Mouse (Mus musculus) R1 (cell line): ENCODE data around the gene Gm37240.

Experiments used
- DNase-seq: peaks from one replicate; pipeline ENCODE4 v3.0.0-alpha.2; 2018; ENCODE audit warnings: low read depth, low spot score

Gm37240 gene

DNA sequence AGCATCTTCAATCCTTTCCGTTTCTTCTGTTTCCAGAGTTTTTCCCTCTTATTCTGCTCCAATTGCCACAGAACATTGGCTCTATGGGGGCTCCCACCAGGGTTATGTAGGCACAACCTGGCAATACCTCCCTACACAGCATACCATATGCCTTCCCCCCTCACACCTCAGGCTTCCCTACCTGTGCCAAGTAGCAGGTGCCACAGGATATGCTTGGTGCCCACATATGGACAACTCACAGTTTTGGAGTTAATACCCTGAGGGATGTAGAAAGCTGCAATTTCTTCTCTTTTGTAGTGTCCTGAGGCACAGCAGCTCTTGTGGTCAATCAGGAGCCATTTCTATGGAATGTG lies 488.9 kb downstream of the Gm37240 start:
- DNase-seq: no peak

DNA sequence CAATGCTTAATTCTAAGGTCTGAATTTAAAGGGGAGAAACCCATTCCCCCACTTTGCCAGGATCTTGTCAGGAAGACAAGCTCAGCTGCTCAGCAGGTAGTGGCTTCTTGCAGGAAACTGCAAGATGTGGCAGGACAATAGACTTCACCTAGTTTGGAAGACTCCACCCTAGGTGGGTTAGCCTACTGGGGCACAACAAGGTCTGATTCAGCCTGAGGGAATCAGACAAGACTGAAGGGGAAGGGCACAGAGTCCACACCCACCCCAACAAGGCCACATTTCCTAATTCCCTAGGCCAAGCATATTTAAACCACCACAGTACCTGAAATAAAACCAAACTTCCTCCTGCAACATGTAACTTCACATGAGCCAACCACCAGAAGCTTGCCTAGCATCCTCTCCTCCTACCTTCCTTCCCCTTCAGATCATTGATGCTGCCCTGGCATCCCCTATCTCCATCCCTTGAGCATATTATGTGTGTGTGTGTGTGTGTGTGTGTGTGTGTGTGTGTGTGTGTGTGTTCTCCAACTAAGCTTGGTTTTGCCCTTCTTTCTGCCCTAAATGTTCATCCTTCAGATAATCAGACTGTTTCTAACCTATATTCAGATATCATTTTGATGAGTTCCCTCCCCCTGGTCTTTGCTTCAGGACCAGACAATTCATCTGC lies 489.4 kb downstream of the Gm37240 start:
- peak; percentile 47 for DNase-seq

DNA sequence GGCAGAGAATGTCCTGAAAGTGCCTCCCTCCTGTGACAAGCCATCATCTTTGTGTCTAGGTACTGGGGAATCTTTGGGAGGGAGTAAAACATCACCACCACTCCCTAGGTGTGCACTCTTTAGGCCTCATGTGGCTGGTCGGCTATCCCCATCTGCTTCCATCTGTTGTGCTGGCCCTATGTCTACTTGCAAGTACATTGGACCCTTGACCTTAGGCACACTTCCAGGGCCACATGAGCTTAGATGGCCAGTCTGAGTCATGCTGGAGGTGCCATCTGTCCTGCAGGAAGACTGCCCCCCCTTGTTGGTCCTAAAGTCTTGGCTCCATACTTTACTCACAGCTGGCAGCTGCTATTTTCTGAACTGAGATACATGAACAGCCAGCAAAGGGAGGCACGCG lies 493.9 kb downstream of the Gm37240 start:
- DNase-seq: no peak

DNA sequence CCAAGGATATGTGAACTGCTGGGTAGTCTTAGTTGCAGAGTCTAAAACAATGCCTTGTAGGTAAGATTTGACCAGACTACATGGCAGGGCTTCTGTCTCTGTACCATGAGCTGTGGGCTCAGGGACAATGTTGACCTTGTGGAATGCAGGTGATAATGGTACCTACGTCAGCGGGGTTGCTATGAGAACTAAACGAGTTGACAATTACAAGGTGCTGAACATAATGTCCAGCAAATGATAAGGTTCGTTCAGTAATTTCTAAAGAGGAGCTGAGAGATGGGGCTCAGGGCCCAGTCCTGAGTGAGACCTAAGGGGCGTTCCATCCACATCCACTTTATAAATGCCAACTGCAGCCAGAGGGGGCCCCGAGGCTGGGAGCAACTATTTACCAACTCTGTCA lies 495.6 kb downstream of the Gm37240 start:
- no peak for DNase-seq

DNA sequence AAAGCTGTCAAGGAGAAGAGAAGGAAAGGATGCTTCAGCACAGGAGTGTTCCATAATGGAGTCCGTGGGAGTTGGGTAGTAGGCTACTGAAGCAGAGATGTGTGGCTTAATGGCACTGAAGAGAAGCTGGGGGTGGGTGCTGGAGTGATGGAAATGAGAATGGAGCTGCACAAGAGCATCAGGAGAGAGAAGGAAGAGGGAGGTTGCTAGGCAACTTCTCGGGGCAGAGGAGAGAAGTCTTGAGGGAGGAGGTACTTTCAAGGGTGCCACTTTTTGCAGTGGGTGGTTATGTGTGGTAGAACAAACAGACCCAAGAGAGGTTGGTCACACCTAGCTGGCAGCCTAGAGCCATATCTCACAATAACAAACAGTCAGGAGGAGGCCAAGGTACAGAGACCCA lies 496.2 kb downstream of the Gm37240 start:
- DNase-seq: no peak

DNA sequence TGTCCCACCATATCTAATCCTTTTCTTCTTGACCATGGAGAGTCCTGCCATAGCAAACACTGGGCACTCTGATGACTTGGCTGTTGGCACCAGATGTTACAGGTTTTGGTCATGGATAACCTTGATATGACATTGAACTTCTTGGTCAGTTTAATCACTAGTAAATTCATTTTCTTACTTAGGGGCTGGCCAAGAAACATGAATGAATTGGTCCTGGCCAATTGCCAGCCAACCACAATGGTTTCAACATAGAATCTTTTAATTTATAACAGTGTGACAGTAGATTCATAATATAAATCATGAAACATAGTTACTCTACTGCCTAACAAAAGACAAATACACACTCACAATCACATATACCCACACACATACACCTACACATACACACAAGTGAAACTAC lies 501.9 kb downstream of the Gm37240 start:
- no peak for DNase-seq

DNA sequence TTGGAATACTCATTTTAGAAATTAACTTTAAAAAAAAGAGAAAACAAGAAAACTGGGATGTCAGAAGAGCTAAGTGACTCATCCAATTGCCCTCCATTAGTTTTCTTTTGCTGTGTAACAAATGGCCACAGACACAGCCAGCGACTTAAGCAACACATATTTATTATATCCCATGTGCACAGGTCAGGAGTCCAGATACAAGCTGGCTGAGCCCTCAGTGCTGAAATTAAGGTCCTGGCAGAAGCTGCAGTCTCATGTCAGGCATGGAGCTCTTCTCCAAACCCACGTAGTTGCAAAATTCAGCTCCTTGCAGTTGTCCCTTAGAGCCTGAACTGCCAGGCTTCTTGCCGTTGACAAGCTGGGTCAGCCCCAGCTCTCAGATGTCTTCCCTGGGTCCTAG lies 504.0 kb downstream of the Gm37240 start:
- DNase-seq: no peak

DNA sequence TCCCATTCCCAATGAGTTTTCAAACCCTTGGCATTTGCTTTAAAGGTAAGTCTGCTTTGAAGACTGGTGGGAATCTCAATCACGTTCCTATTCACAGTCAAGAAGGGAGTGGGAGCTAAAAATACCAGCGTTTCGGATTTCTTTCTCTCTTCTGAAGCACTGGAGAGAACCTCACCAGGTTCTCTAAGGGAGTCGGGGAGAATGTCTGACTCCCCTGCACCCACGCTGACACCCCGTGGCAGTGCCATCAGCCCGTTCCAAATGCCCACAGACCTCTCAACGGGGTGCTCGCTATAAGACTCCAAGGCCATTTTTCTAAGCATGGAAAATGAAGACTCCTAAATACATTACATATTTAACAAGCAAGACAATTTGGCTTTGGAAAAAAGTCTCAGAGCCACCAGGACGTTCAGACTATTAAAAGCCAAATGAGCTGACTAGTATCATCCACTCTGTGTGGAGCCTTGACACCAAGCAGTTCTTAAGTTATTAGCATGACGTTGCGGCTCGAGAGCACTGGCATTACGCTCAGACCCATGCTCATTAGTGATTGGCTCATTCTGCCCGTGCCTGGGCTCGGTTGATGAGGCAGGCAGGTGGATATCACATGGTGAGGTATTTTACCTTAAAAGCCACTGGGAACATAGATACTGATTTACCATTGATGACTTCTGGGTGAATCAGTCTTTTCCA lies 508.5 kb downstream of the Gm37240 start:
- no peak for DNase-seq

DNA sequence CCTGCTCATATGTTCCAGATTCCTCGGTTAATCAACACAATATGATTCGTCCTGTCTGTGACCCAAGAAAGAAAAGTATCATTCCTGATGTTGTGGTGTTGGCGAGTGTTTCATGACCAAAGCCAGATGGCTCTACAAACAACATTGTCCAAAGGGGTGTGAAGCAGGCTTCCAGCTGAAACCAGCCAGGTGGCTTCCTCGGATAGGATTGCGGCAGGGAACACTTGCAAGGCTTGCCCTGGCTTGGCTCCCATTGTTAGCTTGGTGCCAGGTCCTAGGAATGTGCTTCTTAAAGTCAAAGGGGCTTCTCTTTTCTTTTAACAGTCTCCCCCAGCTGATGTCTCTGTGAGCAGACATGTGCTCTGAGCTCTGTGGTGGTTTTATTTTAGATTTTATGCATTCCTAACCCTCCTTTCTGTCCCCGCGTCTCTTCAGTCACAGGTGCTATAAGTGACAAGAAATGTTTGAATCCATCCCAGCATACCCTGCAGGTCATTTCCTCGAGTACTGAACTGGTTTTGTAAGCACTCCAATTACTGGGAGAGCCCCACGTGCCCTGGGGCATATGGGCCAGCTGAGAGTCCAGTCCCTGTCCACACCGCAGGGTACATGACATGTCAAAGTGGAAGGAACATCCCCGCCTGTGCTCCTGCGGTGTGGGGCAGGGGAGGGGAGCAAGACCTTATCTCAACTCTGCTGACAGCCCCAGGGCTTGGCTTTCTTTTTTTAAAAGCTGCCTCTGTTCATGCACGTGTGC lies 509.2 kb downstream of the Gm37240 start:
- DNase-seq: no peak

DNA sequence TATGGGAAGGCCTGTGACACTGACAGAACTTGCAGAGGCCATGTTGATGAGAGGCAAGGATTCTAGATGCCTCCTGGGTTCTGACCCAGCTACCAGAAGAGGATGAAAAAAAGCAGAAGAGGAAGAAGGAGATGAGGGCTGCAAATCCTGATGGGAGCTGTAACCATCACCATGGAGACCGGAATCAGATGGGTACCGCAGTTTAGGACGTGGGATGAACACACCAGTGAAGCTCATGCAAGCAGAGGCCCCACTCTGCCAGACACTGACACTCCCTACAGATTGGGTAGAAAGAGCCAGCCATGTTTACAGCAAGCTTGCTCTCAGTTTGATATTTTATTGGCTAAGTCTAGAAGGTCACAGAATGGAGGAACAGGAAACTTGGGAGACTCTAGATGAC lies 509.8 kb downstream of the Gm37240 start:
- DNase-seq: no peak

DNA sequence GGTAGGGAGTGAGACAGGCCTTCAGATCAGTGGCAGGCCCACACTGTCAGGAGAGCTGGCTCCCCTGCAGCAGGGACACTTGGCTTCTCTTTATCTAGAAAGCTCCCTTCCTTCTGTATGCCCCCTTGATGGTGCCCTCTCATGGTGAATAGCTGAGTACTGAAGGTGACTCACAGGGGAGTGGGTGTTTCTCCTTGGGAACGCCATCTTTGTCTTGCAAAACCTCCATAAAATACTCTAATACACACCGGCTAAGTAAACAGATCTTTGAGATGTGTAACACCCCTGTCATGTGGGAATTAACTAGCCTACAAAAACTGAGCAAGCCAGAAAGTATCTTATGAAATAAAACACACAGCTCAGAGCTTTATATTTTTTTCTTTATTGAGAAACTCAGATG lies 510.8 kb downstream of the Gm37240 start:
- no peak for DNase-seq

DNA sequence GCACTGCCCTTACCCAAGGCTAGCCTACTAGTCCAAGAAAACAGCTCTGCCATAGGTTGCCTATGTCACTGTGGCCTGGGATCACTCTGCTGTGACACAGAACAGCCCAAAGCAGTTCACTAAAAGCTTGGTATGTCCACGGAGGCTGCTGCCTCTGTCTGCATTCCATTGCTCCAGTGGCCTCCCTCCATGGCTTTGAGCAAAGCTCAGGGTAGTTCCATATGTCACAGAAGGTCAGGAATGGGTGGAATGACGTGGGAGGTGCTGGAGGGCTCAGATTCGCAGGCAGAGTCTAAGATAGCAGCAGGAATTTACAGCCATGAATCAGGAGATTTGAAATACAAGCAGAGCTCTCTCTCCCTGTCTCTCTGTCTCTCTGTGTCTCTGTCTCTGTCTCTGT lies 514.3 kb downstream of the Gm37240 start:
- DNase-seq: no peak

DNA sequence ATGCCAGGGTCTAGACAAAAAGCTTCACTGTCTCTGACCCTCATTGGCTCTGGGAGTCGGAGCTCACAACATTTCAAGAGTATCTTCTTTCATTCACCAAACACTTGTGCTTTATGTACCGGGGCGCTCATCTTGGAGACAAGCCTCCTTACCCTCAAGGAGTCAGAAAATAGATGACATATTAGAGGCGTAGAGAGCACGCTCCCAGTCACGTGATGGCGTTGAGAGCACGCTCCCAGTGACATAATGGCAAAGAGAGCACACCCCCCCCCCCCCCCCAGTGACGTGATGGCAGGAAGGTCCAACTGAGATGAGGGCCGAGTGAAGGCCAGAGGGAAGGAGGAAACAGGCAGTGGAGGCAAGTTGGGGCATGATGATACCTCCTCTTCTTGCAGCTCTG lies 517.5 kb downstream of the Gm37240 start:
- DNase-seq: peak; percentile 4

DNA sequence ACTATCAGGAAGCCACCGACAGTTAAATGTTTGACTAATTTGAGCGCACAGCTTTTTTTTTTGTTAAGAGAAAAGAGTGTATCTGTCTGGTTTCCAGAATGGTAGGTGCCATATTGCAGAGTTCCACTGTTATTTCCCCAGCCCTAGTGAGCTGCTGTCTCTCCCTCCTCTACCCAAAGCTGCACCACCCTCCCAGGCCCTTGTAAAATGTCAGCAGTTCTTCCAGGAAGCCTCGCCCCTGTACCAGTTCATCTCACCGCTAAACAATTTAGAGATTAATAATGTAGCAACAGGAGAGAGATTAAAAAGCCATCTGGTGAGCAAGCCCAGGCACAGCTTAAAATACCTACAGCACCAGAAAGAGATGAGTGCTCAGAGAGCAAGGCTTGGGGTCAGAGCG lies 518.2 kb downstream of the Gm37240 start:
- no peak for DNase-seq

DNA sequence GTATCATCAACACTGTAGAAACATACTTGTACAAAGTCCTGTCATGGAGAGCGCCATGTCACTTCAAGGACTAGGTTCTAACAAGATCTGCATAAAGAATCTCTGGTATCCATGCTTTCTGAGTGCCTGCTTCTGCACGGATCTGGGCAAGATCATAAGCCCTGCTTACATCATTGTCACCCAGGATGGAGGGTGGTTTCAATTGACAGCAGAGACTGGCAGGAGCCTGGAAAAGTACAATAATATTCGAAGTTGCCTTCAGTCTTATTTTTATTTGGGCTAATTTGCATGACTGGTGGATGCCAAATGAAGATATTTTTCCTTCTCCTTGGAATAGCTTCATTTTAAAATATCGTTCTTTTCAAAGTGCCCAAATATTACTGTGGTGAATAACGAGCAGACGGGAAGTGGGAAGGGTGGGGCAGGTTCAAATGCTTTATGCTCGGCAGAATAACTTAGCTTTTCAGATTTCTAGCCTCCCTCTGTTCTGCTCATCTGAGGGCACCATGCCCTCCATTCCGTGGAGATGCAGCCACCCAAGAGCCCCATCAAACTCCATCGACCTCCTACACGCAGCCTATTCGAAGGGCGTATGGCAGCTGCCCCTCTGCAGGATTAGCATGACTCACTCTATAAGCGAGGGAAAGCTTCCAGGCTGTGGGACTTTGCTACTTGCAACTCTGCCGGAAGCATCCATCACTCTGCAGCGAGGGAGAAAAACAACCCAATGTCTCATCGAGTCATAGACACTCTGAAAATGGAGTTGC lies 518.8 kb downstream of the Gm37240 start:
- no peak for DNase-seq

DNA sequence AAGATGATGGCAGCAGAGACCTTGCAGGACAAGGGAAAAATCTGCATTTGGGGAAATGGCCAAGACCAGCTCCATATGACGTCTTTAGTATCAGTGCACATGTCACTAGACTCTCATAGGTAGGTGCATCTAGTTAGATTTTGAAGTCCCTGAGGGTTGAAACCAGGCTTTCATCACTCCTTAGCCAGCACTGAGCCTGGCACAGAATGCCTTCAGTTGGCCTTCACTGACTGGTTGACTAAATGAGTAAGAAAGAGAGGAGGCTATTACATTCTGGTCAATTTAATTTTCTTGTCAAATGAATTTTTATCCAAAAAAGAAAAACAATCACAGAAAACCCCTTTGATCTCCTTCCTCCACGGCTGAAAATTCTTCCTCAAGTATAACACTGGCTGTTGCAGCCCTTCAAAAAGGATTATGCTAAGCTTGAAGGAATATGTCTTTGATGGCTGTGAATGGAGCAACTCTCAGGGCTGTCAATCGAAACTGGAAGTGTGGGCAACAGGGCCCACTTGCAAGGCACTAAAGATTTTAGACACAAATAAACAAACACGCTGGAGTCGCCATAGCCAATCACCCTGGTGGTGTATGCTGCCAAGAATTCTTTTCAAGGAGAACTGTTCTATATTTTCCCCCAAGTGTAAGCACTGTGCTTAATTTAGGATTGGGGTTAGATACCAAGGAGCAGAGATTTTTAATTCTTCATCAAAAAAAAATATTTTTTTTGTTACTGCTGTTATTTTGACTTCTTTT lies 522.6 kb downstream of the Gm37240 start:
- no peak for DNase-seq

DNA sequence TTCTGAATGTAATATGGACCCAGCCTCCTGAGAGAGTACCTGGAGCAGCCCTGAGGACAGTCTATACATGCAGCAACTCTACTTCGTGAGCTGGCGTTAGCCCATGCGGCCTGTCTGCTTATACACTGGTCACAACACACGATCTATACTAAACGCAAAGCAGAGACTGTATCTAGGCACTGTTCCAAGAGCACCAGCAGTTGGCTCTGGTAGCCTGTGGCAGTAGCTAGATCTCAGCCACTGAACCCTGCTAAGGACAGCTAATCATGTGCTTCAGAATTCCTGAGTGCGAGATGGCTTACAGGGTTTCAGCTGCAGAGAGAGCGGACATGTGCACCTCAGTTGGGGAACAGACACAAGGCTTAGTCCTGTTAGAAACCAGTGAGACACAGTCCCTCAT lies 524.4 kb downstream of the Gm37240 start:
- no peak for DNase-seq

DNA sequence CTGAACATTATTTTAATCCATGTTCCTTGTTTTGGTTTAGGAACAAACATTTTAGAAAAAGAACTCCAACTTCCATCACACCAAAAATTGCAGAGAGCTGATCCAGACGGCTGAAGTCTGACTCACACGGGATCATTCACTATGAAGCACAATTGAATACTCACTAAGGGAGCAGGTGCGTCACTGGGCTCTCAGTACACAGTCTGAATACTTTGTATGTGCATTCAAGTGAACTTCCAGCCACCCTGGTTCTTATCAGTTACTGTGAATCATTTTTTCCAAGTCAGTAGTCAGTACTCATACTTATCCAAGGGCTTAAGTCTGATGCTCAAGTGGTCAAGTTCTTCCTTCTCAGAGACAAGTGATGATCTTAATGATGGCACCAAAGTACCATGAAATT lies 530.9 kb downstream of the Gm37240 start:
- no peak for DNase-seq

DNA sequence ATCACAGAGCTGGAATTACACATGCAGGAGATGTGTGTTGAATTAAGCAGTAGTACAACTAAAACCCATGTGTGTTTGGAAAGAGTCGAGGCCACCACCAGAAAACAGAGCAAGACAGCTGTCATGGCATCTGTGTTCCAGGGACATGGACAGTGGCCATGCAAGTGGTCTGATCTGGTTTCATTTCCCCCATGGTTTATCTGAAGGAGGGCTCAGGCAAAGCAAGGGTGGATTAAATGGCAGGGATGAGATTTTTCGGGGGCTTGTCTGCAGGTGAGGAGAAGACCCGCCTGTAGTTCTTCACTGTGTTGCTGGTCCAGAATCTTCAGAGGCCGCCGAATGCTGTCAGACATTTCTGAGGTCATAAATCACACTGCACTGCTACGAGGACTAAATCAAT lies 539.3 kb downstream of the Gm37240 start:
- DNase-seq: no peak

DNA sequence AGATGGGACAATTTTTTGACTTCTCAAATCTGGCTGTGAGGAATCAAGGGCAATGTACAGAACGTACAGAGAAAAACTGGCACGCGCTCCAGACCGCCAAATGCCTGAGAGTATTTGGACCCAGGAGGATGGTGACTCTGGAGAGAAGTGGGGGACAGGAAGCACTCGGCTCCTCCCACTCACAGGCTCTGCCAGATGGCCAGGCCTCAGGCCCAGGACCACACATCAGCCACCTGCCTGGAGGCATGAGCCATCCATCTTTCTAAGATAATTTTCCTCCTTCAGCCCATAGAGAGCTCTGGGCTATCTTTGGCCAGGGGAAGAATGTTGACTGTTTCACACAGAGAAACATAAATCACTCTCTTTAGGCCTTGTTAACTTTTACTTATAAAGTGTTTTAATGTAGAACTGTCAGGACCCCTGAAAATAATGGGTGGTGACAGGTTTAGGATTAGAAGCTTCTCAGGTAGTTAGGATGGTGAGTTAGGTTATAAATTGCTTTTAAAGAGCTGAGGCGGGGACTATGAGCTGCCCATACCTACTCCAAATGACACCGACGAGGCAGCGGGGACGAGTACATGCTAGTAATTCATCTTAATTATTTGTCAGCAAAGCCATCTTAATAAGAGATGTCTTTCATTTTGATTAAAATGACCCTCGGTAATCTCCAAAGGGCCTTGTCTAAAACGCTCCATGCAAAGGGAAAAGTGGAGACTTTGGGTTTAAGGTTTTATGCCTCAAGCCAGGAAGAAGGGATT lies 546.0 kb downstream of the Gm37240 start:
- DNase-seq: no peak

DNA sequence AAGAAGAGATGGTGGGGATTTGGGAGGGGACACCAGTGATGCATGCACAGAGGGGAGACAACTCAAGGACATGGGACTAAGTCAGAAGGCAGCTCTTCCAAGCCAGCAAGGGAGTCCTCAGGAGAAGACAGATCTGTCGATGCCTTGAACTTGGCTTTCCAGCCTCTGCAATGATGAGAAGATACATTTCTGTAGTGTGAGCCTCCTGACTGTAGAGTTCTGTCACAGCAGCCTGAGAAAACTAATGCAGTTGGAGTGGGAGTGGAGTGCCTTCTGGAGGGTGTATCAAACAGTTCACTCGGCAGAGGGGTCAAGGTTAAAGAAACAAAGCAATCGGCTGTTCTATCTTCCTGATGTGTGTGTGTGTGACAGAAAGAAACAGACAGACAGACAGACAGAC lies 546.8 kb downstream of the Gm37240 start:
- DNase-seq: peak; percentile 38
